Mouse (Mus musculus) embryonic facial prominence, embryonic 12.5 days (tissue): ENCODE data around the gene Cwh43. TPM values are rescaled to one million over a fixed set of nuclear protein-coding genes. Genes with fewer than 3 reads are reported as not detected.

Experiments
- ATAC-seq: fragments of 200-750 bp; cut with Nextera tagmentation; 2 replicates; pipeline ENCODE4 v1.8.0; 2017; ENCODE audit not compliant: insufficient number of reproducible peaks, insufficient read depth, low FRiP score, low TSS enrichment
- H3K27ac ChIP-seq: fragments of 300-500 bp; sonication (generic); 2 replicates; pipeline ENCODE4 v1.5.1; 2016; ENCODE audit warnings: mild to moderate bottlenecking
- H3K27me3 ChIP-seq: fragments of 300-500 bp; sonication (generic); 2 replicates; pipeline ENCODE4 v1.6.1; 2016; ENCODE audit warnings: mild to moderate bottlenecking, moderate library complexity
- H3K36me3 ChIP-seq: fragments of 300-500 bp; sonication (generic); 2 replicates; pipeline ENCODE4 v1.6.1; 2016; ENCODE audit warnings: mild to moderate bottlenecking
- H3K4me1 ChIP-seq: fragments of 300-500 bp; sonication (generic); 2 replicates; pipeline ENCODE4 v1.6.1; 2016
- H3K4me2 ChIP-seq: fragments of 300-500 bp; sonication (generic); replicated peaks from 2 replicates; pipeline ENCODE4 v1.6.1; 2016; ENCODE audit warnings: mild to moderate bottlenecking, moderate library complexity
- H3K4me3 ChIP-seq: fragments of 300-500 bp; sonication (generic); 2 replicates; pipeline ENCODE4 v1.5.1; 2016; ENCODE audit warnings: mild to moderate bottlenecking
- H3K9ac ChIP-seq: fragments of 300-500 bp; sonication (generic); 2 replicates; pipeline ENCODE4 v1.6.1; 2016; ENCODE audit warnings: mild to moderate bottlenecking, moderate library complexity
- H3K9me3 ChIP-seq: fragments of 300-500 bp; sonication (generic); 2 replicates; pipeline ENCODE4 v1.6.1; 2016; ENCODE audit warnings: mild to moderate bottlenecking, moderate library complexity
- WGBS: fragments of 180-500 bp; shearing (Covaris S2); methylation state at CpG from one replicate; pipeline ENCODE4 v1.1.7; 2016; 5-methylcytosine and 5-hydroxymethylcytosine counted together
- polyA plus RNA-seq: library from polyadenylated mRNA; unstranded; fragments of >200 nt; fragmentation: Nextera tagmentation; extraction: Ambion mirVana; gene quantifications from 2 replicates; pipeline ENCODE4 v1.2.1, GENCODE M21; 2016

Gene Cwh43
- polyA plus RNA-seq, 1 experiment from 2014 or later: not detected

DNA sequence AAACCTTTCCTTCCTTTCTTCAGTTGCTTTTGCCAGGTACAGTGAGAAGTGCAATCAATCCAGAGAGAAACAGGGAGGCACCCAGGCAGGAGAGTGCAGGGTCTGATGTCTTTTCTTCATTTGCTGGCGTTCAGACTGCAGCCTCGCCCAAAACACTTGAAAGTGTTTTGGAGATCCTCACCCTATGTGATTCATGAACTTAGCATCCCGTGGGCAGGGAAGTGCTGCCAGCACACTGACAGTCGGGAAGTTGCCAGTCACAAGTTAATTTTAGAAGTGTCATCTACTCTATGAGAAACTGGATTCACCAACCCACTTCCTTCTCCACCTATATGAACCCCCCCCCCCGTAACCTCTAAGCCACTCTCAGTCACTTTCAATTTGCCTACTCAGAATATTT, 4.5 kb upstream of the Cwh43 start:
- Histone ChIP-seq H3K9ac (no peak overlapping the region), H3K27ac (no peak overlapping the region), H3K36me3 (no peaks in the 10 kb centered on the region), H3K4me2 (no peak overlapping the region), H3K4me1 (peaks cover 11% of the 10 kb centered on the region), H3K9me3 (no peaks in the 10 kb centered on the region), H3K4me3 (no peak overlapping the region), H3K27me3 (peaks cover 19% of the 10 kb centered on the region)
- ATAC-seq: no peak
- 79% methylated on average over 5 of the region's 5 CpGs for WGBS

DNA sequence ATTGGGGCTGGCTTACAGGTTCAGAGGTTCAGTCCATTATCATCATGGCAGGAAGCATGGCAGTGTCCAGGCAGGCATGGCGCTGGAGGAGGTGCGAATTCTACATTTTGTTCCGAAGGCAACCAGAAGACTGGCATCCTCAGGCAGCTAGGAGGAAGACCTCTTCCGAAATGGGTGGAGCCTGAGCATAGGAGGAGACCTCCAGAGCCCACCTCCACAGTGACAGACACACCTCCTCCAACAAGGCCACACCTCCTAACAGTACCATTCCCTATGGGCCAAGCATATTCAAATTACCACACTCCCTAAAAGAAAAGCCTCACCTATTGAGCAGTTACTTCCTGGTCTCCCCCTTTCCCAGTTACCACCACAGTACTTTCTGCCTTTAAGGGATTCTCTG, 3.0 kb upstream of the Cwh43 start:
- Histone ChIP-seq H3K27ac (no peak overlapping the region), H3K9ac (no peak overlapping the region), H3K9me3 (no peaks in the 10 kb centered on the region), H3K36me3 (no peaks in the 10 kb centered on the region), H3K4me3 (no peak overlapping the region), H3K4me1 (peaks cover 11% of the 10 kb centered on the region), H3K27me3 (peaks cover 34% of the 10 kb centered on the region), H3K4me2 (no peak overlapping the region)
- no peak for ATAC-seq
- 88% methylated on average over 4 of the region's 4 CpGs for WGBS

DNA sequence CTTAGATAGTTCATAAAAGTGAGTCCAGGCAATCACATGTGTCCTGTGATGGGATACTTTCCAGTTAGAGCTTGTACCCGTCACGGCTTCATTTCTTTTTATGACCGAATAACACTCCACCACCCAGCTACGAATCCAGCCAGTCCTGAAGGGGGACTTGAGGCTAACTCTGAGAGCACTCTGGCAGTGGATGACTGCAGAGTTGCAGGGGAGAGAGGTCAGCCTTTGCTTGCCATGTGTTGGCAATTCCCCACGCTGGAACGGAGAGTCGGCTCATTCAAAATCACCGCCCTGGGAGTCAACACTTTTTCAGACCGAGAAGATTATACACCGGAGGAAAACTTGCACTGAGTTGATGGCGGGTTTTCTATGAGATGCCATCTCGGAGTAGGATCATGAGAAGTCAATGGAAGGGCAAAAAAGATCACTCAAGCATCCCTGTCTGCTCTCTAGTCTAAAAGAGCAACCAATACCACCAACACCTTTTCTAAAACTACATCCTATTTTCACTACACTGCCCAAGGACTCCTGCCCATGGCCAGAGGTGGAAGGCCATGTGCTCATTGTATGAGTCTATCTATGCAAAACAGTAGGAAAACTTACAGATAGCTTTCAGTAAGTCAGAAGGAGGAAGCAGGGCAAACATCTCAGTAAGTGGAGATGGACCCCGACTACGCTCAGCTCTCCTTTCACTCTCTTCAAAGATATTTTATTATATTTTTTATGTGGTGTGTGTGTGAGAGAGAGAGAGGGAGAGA, 2.4 kb upstream of the Cwh43 start:
- WGBS: 80% methylated on average over 14 of the region's 14 CpGs
- no peak for ATAC-seq
- peaks cover 11% of the 10 kb centered on the region for H3K4me1 ChIP-seq
- peaks cover 36% of the 10 kb centered on the region for H3K27me3 ChIP-seq
- no peak overlapping the region for H3K4me3 ChIP-seq
- H3K9ac ChIP-seq: no peak overlapping the region
- H3K36me3 ChIP-seq: no peaks in the 10 kb centered on the region
- no peak overlapping the region for H3K4me2 ChIP-seq
- H3K9me3 ChIP-seq: no peaks in the 10 kb centered on the region
- H3K27ac ChIP-seq: no peak overlapping the region

DNA sequence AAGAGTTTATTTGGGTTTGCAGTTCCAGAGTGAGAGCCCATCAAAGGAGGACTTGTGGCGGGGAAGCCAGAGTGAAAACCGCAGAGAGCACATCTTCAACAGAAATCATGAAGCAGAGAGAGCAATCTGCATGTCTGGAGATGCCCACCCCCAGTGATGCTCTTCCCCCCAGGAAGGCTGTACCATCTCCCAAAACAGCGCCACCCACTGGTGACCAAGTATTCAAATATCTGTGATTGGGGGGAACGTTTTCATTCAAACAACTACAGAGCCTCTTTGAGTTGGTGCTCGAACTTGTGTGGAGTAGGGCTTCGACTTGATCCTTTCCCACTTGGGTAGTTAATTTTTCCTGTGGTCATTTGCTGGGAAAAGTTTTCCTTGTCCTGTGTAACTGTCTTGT, 1.1 kb upstream of the Cwh43 start:
- no peak overlapping the region for H3K9ac ChIP-seq
- no peaks in the 10 kb centered on the region for H3K36me3 ChIP-seq
- ATAC-seq: no peak
- H3K9me3 ChIP-seq: no peaks in the 10 kb centered on the region
- H3K27me3 ChIP-seq: peaks cover 36% of the 10 kb centered on the region
- 71% methylated on average over 6 of the region's 6 CpGs for WGBS
- H3K27ac ChIP-seq: no peak overlapping the region
- H3K4me3 ChIP-seq: no peak overlapping the region
- H3K4me1 ChIP-seq: peaks cover 11% of the 10 kb centered on the region
- no peak overlapping the region for H3K4me2 ChIP-seq

DNA sequence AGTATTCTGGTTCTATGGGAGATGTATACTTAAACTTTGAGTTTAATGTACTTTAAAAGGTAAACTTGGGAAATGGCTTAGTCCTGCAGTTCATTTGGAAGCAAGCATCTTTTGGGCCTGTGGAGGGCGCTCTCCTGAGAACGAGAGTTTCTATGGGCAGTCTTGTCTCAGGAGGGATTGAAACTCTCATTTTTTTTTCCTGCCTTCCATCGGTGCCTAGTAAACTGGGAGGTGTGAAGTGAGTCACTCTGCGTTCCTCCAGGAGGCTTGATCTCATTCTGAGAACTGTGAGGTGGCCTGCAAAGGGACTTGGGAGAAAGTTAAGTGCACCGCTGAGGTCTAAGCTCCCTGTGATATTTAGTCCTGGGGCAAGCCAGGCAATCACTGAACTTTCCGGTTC, 986 bp downstream of the Cwh43 start:
- H3K4me1 ChIP-seq: peaks cover 7% of the 10 kb centered on the region; the same call in 1 of the 2 replicates
- H3K9ac ChIP-seq: no peak overlapping the region
- H3K9me3 ChIP-seq: no peaks in the 10 kb centered on the region
- H3K27me3 ChIP-seq: peaks cover 38% of the 10 kb centered on the region
- no peaks in the 10 kb centered on the region for H3K36me3 ChIP-seq
- H3K27ac ChIP-seq: no peak overlapping the region
- 32% methylated on average over 6 of the region's 6 CpGs for WGBS
- H3K4me2 ChIP-seq: no peak overlapping the region
- no peak overlapping the region for H3K4me3 ChIP-seq
- no peak for ATAC-seq

DNA sequence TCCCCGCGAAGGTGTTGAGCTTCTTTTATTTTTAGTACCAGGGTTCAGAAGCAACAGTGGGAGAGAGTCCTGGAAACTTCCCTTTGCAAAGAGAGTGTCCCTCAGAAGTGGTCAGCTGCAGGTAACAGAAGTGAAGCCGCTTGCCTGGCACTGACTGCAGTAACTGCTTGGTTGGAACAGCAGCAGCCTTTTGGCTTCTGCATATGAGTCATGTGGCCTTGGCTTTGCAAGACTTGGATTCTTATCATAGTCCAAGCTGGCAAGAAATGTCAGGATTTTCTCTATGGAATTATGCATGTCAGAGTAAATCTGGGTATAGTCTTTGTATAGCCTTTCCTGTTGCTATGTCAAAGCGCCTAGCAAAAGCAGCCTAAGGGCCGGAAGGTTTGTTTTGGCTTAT, 4.1 kb downstream of the Cwh43 start:
- no peak overlapping the region for H3K27ac ChIP-seq

DNA sequence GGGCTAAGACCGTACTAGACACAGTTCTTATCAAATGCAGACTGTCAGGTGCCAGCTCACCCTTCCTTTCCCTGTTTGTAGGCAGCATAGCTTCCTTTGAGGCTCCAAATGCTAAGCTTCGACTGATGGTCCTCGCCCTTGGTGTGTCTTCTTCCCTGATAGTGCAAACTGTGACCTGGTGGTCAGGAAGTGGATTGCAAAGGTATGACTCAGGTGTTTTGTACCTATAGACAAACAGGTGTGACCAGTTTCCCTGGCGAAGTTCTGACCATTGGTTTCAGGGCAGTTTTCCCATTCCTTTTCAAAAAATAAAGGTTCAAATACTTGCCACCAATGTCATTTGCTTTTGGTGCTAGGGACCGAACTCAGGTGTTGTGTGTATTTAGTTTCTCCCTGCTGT, 5.9 kb downstream of the Cwh43 start:
- Histone ChIP-seq H3K27me3 (peaks cover 15% of the 10 kb centered on the region; the same call in 1 of the 2 replicates), H3K4me1 (no peaks in the 10 kb centered on the region), H3K9me3 (no peaks in the 10 kb centered on the region), H3K27ac (no peak overlapping the region), H3K36me3 (no peaks in the 10 kb centered on the region), H3K9ac (no peak overlapping the region), H3K4me2 (no peak overlapping the region), H3K4me3 (no peak overlapping the region)
- no peak for ATAC-seq
- 84% methylated on average over 5 of the region's 5 CpGs for WGBS

More for the DNA sequence above, 4.1 kb downstream of the Cwh43 start:
- Histone ChIP-seq H3K9me3 (no peaks in the 10 kb centered on the region), H3K4me1 (peaks cover 7% of the 10 kb centered on the region; the same call in 1 of the 2 replicates), H3K36me3 (no peaks in the 10 kb centered on the region), H3K9ac (no peak overlapping the region), H3K4me3 (no peak overlapping the region), H3K4me2 (no peak overlapping the region), H3K27me3 (peaks cover 28% of the 10 kb centered on the region)
- WGBS: 79% methylated on average over 5 of the region's 5 CpGs
- ATAC-seq: no peak

DNA sequence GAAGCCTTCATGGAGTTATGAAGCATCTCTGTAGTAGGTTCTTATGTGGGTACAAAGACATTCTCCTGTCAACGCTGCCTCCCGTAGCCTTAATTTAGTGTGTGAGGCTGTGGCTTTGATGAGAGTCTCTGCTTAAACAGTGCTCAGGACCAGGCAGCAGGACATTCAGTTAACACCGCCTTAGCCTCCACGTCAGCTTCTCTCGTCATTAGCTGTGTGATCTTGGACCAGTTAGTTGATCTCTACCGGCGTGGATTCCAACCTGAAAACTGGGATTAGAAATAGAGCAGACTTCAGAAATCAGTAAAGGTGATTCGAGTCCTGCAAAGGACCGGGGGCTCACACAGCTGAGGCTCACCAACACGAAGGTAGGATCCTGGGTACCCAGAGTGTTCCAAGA, 8.3 kb downstream of the Cwh43 start:
- Histone ChIP-seq H3K4me2 (no peak overlapping the region), H3K27me3 (peaks cover 2% of the 10 kb centered on the region; the same call in 1 of the 2 replicates), H3K9ac (no peak overlapping the region), H3K4me1 (no peaks in the 10 kb centered on the region), H3K4me3 (no peak overlapping the region), H3K27ac (no peak overlapping the region), H3K9me3 (no peaks in the 10 kb centered on the region), H3K36me3 (no peaks in the 10 kb centered on the region)
- WGBS: 91% methylated on average over 10 of the region's 10 CpGs
- ATAC-seq: no peak

DNA sequence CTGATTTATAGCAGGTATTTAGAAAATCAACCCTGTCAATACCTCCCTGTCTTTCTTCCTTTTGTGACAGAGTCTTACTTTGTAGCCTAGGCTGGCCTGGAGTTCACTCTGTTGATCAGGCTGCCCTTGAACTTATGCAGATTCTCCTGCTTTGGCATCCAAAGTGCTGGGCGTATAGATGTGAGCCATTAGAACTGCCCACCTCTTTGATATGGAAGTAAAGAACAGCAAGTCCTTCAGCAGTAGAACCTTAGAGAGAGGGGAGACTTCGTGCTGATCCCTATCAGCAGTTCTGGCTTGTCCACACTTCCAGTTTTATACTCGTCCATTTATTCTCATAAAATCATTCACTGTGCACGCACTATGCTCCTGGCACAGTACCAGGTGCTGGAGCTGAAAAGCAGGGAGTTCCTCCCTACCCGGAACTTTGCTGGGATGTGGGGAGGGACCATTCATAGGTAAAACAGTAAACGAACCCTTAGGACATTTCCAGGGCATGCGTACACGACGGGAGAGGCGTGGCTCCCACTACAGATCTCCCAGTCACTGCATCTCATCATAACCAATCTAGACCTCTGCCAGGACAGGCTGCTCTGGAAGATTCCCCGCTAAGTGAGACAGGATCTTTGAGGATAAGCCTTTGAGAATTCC, 13.3 kb downstream of the Cwh43 start:
- H3K9me3 ChIP-seq: no peaks in the 10 kb centered on the region
- no peak overlapping the region for H3K4me3 ChIP-seq
- 58% methylated on average over 11 of the region's 11 CpGs for WGBS
- H3K4me2 ChIP-seq: no peak overlapping the region
- H3K27me3 ChIP-seq: no peaks in the 10 kb centered on the region
- H3K36me3 ChIP-seq: no peaks in the 10 kb centered on the region
- H3K4me1 ChIP-seq: no peaks in the 10 kb centered on the region
- H3K27ac ChIP-seq: no peak overlapping the region
- H3K9ac ChIP-seq: no peak overlapping the region
- no peak for ATAC-seq

DNA sequence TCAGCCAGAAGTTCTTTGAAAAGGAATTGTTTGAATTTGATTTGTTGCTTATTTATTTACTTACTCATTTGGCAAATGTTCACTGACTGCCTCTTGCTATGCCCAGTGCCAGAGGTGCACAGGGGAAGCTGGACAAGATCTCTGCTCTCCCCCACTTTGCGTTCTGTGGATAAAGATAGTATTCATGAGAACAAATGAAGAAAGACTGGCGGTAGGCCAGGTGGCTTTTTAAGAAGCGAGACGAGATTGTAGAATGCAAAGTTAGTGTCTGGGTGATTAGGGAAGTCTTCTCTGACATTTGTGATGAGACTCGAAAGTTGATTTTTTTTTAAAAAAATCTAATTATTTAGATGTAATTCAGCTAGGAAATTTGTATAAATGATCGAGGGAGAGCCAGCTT, 20.9 kb downstream of the Cwh43 start:
- H3K4me2 ChIP-seq: no peak overlapping the region
- H3K4me1 ChIP-seq: no peaks in the 10 kb centered on the region
- H3K27me3 ChIP-seq: no peaks in the 10 kb centered on the region
- no peak overlapping the region for H3K9ac ChIP-seq
- H3K27ac ChIP-seq: no peak overlapping the region
- WGBS: 75% methylated on average over 6 of the region's 6 CpGs
- ATAC-seq: no peak
- no peak overlapping the region for H3K4me3 ChIP-seq
- no peaks in the 10 kb centered on the region for H3K9me3 ChIP-seq
- no peaks in the 10 kb centered on the region for H3K36me3 ChIP-seq

DNA sequence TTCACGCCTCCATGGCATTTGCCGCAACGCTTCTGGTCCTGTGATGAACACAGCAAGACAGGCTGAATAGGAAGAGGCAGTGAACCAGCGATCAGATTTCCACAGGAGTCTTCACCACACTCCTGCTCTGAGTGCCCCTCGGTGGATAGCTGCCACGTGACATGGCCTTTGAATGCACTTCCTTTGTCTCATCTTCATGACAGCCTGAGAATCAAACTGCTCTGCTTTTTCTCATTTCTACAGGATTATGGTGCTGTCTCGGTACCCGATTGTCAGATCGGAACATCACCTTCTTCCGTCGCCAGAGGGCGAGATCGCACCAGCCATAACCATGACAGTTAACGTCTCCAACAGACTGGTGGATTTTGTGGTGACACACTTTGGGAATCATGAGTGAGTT, 25.7 kb downstream of the Cwh43 start:
- Histone ChIP-seq H3K4me3 (no peak overlapping the region), H3K27me3 (no peaks in the 10 kb centered on the region), H3K9me3 (no peaks in the 10 kb centered on the region), H3K36me3 (no peaks in the 10 kb centered on the region), H3K9ac (no peak overlapping the region), H3K4me2 (no peak overlapping the region), H3K27ac (no peak overlapping the region), H3K4me1 (no peaks in the 10 kb centered on the region)
- WGBS: 23% methylated on average over 14 of the region's 14 CpGs
- ATAC-seq: 0 out of 2 replicates have a peak, but pooled peaks have one; percentile 47

DNA sequence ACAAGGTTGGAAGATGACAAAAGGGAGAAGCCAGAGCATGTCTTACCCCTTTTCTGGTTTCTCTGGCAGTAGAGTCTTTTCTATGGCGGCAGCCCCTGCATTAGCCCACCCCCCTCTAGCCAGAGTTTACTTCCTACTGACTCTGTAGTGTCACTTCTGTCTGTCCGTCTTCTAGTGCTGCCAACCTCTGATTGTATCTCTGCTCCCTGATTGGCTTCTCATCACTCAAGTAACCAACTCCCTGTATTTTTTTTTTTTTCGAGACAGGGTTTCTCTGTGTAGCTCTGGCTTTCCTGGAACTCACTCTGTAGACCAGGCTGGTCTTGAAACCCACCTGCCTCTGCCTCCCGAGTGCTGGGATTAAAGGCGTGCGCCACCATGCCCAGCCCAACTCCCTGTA, 26.9 kb downstream of the Cwh43 start:
- Histone ChIP-seq H3K36me3 (no peaks in the 10 kb centered on the region), H3K4me2 (no peak overlapping the region), H3K4me1 (no peaks in the 10 kb centered on the region), H3K9ac (no peak overlapping the region), H3K27me3 (no peaks in the 10 kb centered on the region), H3K4me3 (no peak overlapping the region), H3K9me3 (no peaks in the 10 kb centered on the region), H3K27ac (no peak overlapping the region)
- no peak for ATAC-seq
- 82% methylated on average over 6 of the region's 6 CpGs for WGBS
